Mouse (Mus musculus): ENCODE measurements at regions not wholly inside any gene's neighbourhood (a gene's known extent, or its start where the extent isn't known, plus 50 kb on each side); places are given as distances from the start of the nearest gene placed in this dataset.
"Not testable (repeated sequence)": the region's sequence is repeated elsewhere in the genome, so short reads cannot be mapped to it uniquely, and the experiment has no call there.

DNA sequence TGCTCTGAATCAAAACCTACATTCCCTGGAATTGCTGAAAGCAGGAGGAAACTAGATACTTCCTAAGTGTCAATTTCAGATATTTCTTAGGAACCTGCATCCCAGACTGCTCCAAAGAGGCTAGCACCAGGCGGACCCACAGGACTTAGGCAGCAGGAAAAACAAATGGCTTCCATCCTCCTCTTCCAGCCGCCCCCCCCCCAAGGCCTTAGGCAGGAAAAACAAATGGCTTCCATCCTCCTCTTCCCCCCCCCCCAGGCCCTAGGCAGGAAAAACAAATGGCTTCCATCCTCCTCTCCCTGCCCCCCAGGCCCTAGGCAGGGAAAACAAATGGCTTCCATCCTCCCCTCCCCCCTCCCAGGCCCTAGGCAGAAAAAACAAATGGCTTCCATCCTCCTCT lies 64.5 kb upstream of the Nap1l2 start:
- in situ Hi-C loops (cut with MboI; ENCODE audit: low sequenced_read_pairs): no loop called here

DNA sequence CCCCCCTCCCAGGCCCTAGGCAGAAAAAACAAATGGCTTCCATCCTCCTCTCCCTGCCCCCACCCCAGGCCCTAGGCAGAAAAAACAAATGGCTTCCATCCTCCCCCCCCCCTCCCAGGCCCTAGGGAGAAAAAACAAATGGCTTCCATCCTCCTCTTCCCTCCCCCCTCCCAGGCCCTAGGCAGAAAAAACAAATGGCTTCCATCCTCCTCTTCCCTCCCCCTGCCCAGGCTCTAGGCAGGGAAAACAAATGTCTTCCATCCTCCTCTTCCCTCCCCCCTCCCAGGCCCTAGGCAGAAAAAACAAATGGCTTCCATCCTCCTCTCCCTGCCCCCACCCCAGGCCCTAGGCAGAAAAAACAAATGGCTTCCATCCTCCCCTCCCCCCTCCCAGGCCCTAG lies 65.0 kb upstream of the Nap1l2 start:
- in situ Hi-C loops (cut with MboI; ENCODE audit: low sequenced_read_pairs): not testable (repeated sequence)

DNA sequence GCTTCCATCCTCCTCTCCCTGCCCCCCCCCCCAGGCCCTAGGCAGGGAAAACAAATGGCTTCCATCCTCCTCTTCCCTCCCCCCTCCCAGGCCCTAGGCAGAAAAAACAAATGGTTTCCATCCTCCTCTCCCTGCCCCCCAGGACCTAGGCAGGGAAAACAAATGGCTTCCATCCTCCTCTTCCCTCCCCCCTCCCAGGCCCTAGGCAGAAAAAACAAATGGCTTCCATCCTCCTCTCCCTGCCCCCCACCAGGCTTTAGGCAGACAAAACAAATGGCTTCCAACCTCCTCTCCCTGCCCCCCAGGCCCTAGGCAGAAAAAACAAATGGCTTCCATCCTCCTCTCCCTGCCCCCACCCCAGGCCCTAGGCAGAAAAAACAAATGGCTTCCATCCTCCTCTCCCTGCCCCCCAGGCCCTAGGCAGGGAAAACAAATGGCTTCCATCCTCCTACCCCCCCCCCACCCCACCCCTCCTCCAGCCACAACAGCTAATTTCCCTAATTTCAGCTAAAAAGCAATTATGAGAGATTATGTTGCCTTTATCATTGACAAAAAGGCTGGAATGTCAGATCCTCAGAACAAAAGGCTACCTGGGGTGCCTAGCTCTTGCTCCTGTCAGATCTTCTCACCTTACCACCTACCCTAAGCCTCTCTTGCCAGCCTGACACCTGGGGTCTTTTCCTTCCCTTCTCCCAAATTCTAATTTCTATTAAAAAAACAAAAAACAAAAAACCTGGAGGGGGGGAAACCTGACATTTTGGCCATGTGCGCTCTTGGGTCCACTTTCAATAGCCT lies 65.8 kb upstream of the Nap1l2 start:
- in situ Hi-C loops (cut with MboI; ENCODE audit: low sequenced_read_pairs): not testable (repeated sequence)

DNA sequence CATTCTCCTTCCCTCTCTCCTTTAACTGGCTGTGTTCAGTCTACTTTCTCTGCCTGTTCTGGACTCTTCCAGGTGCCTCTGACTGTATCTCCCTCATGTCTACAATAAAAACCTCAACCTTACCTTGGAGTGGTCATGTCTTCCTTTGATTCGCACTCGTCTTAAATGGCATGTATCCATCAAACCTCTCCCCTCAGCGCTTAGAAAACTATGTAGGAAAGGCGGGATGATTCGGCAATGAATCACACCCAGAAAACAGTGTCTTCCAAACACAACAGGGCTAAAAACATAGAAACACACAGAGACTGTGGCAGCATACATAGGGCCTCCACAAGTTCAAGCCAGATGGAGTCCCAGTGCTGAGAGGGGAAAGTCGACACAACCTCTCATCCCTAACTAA lies 66.4 kb upstream of the Nap1l2 start:
- in situ Hi-C loops (cut with MboI; ENCODE audit: low sequenced_read_pairs): no loop called here

DNA sequence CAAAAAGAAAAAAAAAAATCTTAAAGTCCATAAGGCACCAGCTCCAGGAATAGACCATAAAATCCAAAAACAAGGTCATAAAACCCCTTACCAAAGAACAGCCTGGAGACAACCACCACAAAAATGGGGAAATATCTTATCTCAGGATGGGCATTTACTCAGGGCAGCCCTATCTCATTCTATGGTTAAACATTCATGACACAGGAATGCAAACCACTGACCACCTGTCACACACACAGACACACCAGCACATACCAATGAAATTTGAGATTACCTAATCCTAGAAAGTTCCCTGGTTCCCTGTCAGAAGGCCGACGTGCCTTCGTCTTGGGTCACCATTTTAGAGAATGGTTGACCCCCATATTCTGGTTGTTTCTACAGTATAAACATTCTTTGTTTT lies 66.3 kb upstream of the Cdx4 start:
- in situ Hi-C loops (cut with MboI; ENCODE audit: low sequenced_read_pairs): no loop called here

DNA sequence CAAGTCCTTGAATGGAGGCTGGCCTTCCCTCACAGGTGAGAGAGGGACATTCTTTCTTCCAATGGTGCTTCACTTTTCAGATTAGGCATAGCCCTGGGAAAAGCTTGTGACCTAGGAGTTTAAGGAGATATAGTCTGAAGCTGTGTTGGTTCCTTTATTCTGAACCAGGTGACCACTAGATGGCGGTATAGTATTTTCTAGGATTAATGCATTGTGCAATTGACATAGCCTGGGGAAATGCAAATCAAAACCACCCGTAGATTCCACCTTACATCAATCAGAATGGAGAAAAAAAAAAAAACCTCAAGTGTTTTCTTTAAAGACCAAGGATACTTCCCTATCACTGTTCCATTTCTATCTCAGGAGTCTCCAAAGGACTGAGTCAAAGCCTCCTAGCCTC lies 61.3 kb upstream of the Cdx4 start:
- in situ Hi-C loops (cut with MboI; ENCODE audit: low sequenced_read_pairs): loop anchor here (10.0 kb wide), 1 partner anchor 105 kb away; no protein-coding TSS in a partner anchor

Measured in CH12F3 (cell line).